Mouse (Mus musculus) MEL (cell line): ENCODE data around the gene Nup93. TPM values are rescaled to one million over a fixed set of nuclear protein-coding genes. Genes with fewer than 3 reads are reported as not detected.

Source experiments
- DNase-seq: peaks from one replicate; pipeline ENCODE4 v3.0.0; 2011; ENCODE audit warnings: low read depth, low spot score
- H3K27ac ChIP-seq: 2 replicates; pipeline ENCODE4 v1.5.1; 2012; ENCODE audit warnings: low read depth, mild to moderate bottlenecking, control low read depth, low read length, moderate library complexity; ENCODE audit not compliant: control insufficient read depth
- H3K27me3 ChIP-seq, 2 experiments: fragments of 150-350 bp in 1 of 2; sonication (generic) in 1 of 2; 2 replicates each; pipeline ENCODE4 v1.6.1; 2012; ENCODE audit warnings: low read length in 2 of 2, mild to moderate bottlenecking in 2 of 2, improper control_type of control experiment in 1 of 2, moderate library complexity in 1 of 2; ENCODE audit not compliant: insufficient read depth in 2 of 2, control insufficient read depth in 1 of 2
- H3K36me3 ChIP-seq, 2 experiments: 2 replicates each; pipeline ENCODE4 v1.6.1; 2012 to 2014; ENCODE audit warnings: low read length in 2 of 2, improper control_type of control experiment in 1 of 2, inconsistent platforms in 1 of 2, mild to moderate bottlenecking in 1 of 2; ENCODE audit not compliant: insufficient read depth in 2 of 2, control insufficient read depth in 1 of 2
- H3K4me1 ChIP-seq, 2 experiments: fragments of 150-350 bp in 1 of 2; sonication (generic) in 1 of 2; 2 replicates each; pipeline ENCODE4 v1.6.1; 2012; ENCODE audit warnings: low read length in 2 of 2, improper control_type of control experiment in 1 of 2, mild to moderate bottlenecking in 1 of 2; ENCODE audit not compliant: insufficient read depth in 2 of 2, control insufficient read depth in 1 of 2
- H3K4me3 ChIP-seq, 2 experiments: fragments of 150-350 bp in 1 of 2; sonication (generic) in 1 of 2; 2 replicates each; pipeline ENCODE4 v1.5.1; 2012; ENCODE audit warnings: low read depth in 2 of 2, low read length in 2 of 2, mild to moderate bottlenecking in 2 of 2, moderate library complexity in 2 of 2, control low read depth in 1 of 2, improper control_type of control experiment in 1 of 2; ENCODE audit not compliant: control insufficient read depth in 1 of 2, insufficient read depth in 1 of 2
- H3K79me2 ChIP-seq: 2 replicates; pipeline ENCODE4 v1.6.1; 2012; ENCODE audit warnings: mild to moderate bottlenecking, low read length, moderate library complexity; ENCODE audit not compliant: control insufficient read depth, poor library complexity, insufficient read depth
- H3K9ac ChIP-seq: 2 replicates; pipeline ENCODE4 v1.6.1; 2012; ENCODE audit warnings: low read depth, mild to moderate bottlenecking, control low read depth, low read length, moderate library complexity; ENCODE audit not compliant: control insufficient read depth, poor library complexity, severe bottlenecking
- H3K9me3 ChIP-seq: fragments of 150-350 bp; sonication (generic); replicated peaks from 2 replicates; pipeline ENCODE4 v1.6.1; 2012; ENCODE audit warnings: mild to moderate bottlenecking, low read length, improper control_type of control experiment, moderate library complexity; ENCODE audit not compliant: insufficient read depth
- CTCF ChIP-seq, 3 experiments: IDR thresholded peaks in 2 of 3; conservative IDR thresholded peaks in 1 of 3; 2 replicates each; pipeline ENCODE4 v1.5.1; 2011 to 2012; ENCODE audit warnings: low read length in 3 of 3, low read depth in 2 of 3, mild to moderate bottlenecking in 2 of 3, improper control_type of control experiment in 1 of 3, inconsistent platforms in 1 of 3, mixed read lengths in 1 of 3, moderate library complexity in 1 of 3; ENCODE audit not compliant: control insufficient read depth in 1 of 3, insufficient read depth in 1 of 3, poor library complexity in 1 of 3, severe bottlenecking in 1 of 3
- E2F4 ChIP-seq: IDR thresholded peaks from 2 replicates; pipeline ENCODE4 v1.6.1; 2011; ENCODE audit warnings: low read depth, low read length, improper control_type of control experiment, borderline replicate concordance
- ELF1 ChIP-seq: IDR thresholded peaks from 2 replicates; pipeline ENCODE4 v1.6.1; 2014; ENCODE audit warnings: low read depth, mild to moderate bottlenecking, inconsistent platforms, low read length, improper control_type of control experiment, moderate library complexity
- EP300 ChIP-seq, 2 experiments: IDR thresholded peaks; 2 replicates each; pipeline ENCODE4 v1.6.1; 2011; ENCODE audit warnings: improper control_type of control experiment in 2 of 2, low read length in 2 of 2, low read depth in 1 of 2, mild to moderate bottlenecking in 1 of 2
- GABPA ChIP-seq: IDR thresholded peaks from 2 replicates; pipeline ENCODE4 v1.6.1; 2012; ENCODE audit warnings: low read depth, mild to moderate bottlenecking, inconsistent platforms, low read length, improper control_type of control experiment, moderate library complexity
- GATA1 ChIP-seq: IDR thresholded peaks from 2 replicates; pipeline ENCODE4 v1.6.1; 2011; ENCODE audit warnings: low read depth, low read length, improper control_type of control experiment
- HCFC1 ChIP-seq: IDR thresholded peaks from 2 replicates; pipeline ENCODE4 v1.6.1; 2012; ENCODE audit warnings: low read depth, mild to moderate bottlenecking, inconsistent platforms, low read length, improper control_type of control experiment, moderate library complexity
- JUND ChIP-seq: IDR thresholded peaks from 2 replicates; pipeline ENCODE4 v1.6.1; 2011; ENCODE audit warnings: low read depth, mild to moderate bottlenecking, improper control_type of control experiment, low read length
- MAFK ChIP-seq: IDR thresholded peaks from 2 replicates; pipeline ENCODE4 v1.6.1; 2011; ENCODE audit warnings: low read depth, mild to moderate bottlenecking, low read length, improper control_type of control experiment, borderline replicate concordance
- MAX ChIP-seq: IDR thresholded peaks from 2 replicates; pipeline ENCODE4 v1.6.1; 2011; ENCODE audit warnings: low read length, improper control_type of control experiment
- MXI1 ChIP-seq: IDR thresholded peaks from 2 replicates; pipeline ENCODE4 v1.6.1; 2011; ENCODE audit warnings: mild to moderate bottlenecking, low read depth, low read length, improper control_type of control experiment
- MYC ChIP-seq: IDR thresholded peaks from 2 replicates; pipeline ENCODE4 v1.6.1; 2011; ENCODE audit warnings: low read depth, mild to moderate bottlenecking, low read length, improper control_type of control experiment, moderate library complexity
- POLR2A ChIP-seq, 2 experiments: IDR thresholded peaks; 2 replicates each; pipeline ENCODE4 v1.6.1; 2011 to 2012; ENCODE audit warnings: low read length in 2 of 2, mild to moderate bottlenecking in 2 of 2, control low read depth in 1 of 2, improper control_type of control experiment in 1 of 2, low read depth in 1 of 2, moderate library complexity in 1 of 2; ENCODE audit not compliant: control insufficient read depth in 1 of 2, insufficient read depth in 1 of 2, poor library complexity in 1 of 2
- POLR2AphosphoS2 ChIP-seq: IDR thresholded peaks from 2 replicates; pipeline ENCODE4 v1.6.1; 2011; ENCODE audit warnings: low read length, improper control_type of control experiment
- POLR2AphosphoS5 ChIP-seq: IDR thresholded peaks from 2 replicates; pipeline ENCODE4 v1.6.1; 2012; ENCODE audit warnings: low read depth, borderline replicate concordance, mild to moderate bottlenecking, inconsistent platforms, low read length, moderate library complexity, mixed read lengths
- RAD21 ChIP-seq: IDR thresholded peaks from 2 replicates; pipeline ENCODE4 v1.6.1; 2011; ENCODE audit warnings: mild to moderate bottlenecking, low read depth, low read length, improper control_type of control experiment
- RCOR1 ChIP-seq: IDR thresholded peaks from 2 replicates; pipeline ENCODE4 v1.6.1; 2012; ENCODE audit warnings: low read depth, mild to moderate bottlenecking, inconsistent platforms, low read length, improper control_type of control experiment
- SIN3A ChIP-seq: IDR thresholded peaks from 2 replicates; pipeline ENCODE4 v1.6.1; 2012; ENCODE audit warnings: low read length, improper control_type of control experiment, inconsistent platforms
- TAL1 ChIP-seq: IDR thresholded peaks from 2 replicates; pipeline ENCODE4 v1.6.1; 2012; ENCODE audit warnings: mild to moderate bottlenecking, inconsistent platforms, low read length, moderate library complexity, mixed read lengths
- TBP ChIP-seq: IDR thresholded peaks from 2 replicates; pipeline ENCODE4 v1.8.0; 2011; ENCODE audit warnings: low read depth, low read length, improper control_type of control experiment
- TCF12 ChIP-seq: IDR thresholded peaks from 2 replicates; pipeline ENCODE4 v1.6.1; 2014; ENCODE audit warnings: low read depth, mild to moderate bottlenecking, inconsistent platforms, low read length, improper control_type of control experiment, moderate library complexity
- USF1 ChIP-seq: IDR thresholded peaks from 2 replicates; pipeline ENCODE4 v1.6.1; 2014; ENCODE audit warnings: low read depth, mild to moderate bottlenecking, inconsistent platforms, low read length, improper control_type of control experiment, moderate library complexity
- USF2 ChIP-seq, 2 experiments: IDR thresholded peaks; 2 replicates each; pipeline ENCODE4 v1.6.1; 2011 to 2012; ENCODE audit warnings: improper control_type of control experiment in 2 of 2, low read length in 2 of 2, borderline replicate concordance in 1 of 2, inconsistent platforms in 1 of 2, low read depth in 1 of 2, mild to moderate bottlenecking in 1 of 2; ENCODE audit not compliant: insufficient read depth in 1 of 2
- ZC3H11A ChIP-seq: IDR thresholded peaks from 2 replicates; pipeline ENCODE4 v1.6.1; 2012; ENCODE audit warnings: low read depth, mild to moderate bottlenecking, inconsistent platforms, low read length, improper control_type of control experiment
- ZKSCAN1 ChIP-seq: IDR thresholded peaks from 2 replicates; pipeline ENCODE4 v1.6.1; 2012; ENCODE audit warnings: low read depth, mild to moderate bottlenecking, inconsistent platforms, low read length, improper control_type of control experiment, moderate library complexity
- polyA plus RNA-seq, 2 experiments: library from polyadenylated mRNA; stranded (reverse) in 1 of 2; unstranded in 1 of 2; fragments of >175 nt in 1 of 2; fragments of >200 nt in 1 of 2; gene quantifications; 2 replicates each; pipeline versions ENCODE4 v1.2.1 to v1.2.4; 2012; ENCODE audit warnings: low replicate concordance in 2 of 2, low read depth in 1 of 2; ENCODE audit not compliant: insufficient read length in 2 of 2, insufficient read depth in 1 of 2, missing spikeins in 1 of 2
- total RNA-seq: library from RNA; depleted of rRNA; stranded (reverse); fragments of 300-350 nt; gene quantifications from 2 replicates; pipeline ENCODE4 v1.2.3, GENCODE M21; 2012

The Nup93 gene
- total and polyA plus RNA-seq, 3 experiments: 71.6 to 292 (median 110) TPM

- no peak for DNase-seq
- H3K36me3 ChIP-seq: no peaks in the 10 kb centered on the region
- H3K79me2 ChIP-seq: no peaks in the 10 kb centered on the region
- no peaks in the 10 kb centered on the region for H3K9me3 ChIP-seq
- TF ChIP-seq HCFC1 (no peak), ZC3H11A (no peak), USF2 (IDR thresholded peaks at IDR 0.05; ENCODE audit: borderline replicate concordance in 1 of 2, insufficient read depth in 1 of 2, low read depth in 1 of 2, low read length in 2 of 2) (no peak), POLR2A (IDR thresholded peaks at IDR 0.05; ENCODE audit: control insufficient read depth in 1 of 2, insufficient read depth in 1 of 2, low read depth in 1 of 2, low read length in 2 of 2, poor library complexity in 1 of 2) (no peak), ELF1 (no peak), GATA1 (no peak), TBP (no peak), MXI1 (no peak), E2F4 (no peak), POLR2AphosphoS5 (no peak), POLR2AphosphoS2 (no peak), RCOR1 (no peak), RAD21 (no peak), ZKSCAN1 (no peak), USF1 (no peak), CTCF (IDR thresholded peaks at IDR 0.05 in 2 of 3, conservative IDR thresholded peaks at IDR 0.05 in 1 of 3; ENCODE audit: control insufficient read depth in 1 of 3, insufficient read depth in 1 of 3, low read depth in 2 of 3, low read length in 3 of 3, poor library complexity in 1 of 3, severe bottlenecking in 1 of 3) (no peak), GABPA (no peak)
- no peak overlapping the region for H3K27ac ChIP-seq
- no peaks in the 10 kb centered on the region for H3K4me1 ChIP-seq
- no peak overlapping the region for H3K9ac ChIP-seq
- H3K27me3 ChIP-seq: peaks cover 30 to 33% of the 10 kb centered on the region in 2 experiments
- H3K4me3 ChIP-seq: no peak overlapping the region
These were observed 144.2 kb downstream of the Nup93 start for GRCm38 (mm10) chr8:94358541-94358940.

GRCm38 (mm10) chr8:94361774-94362431 lies 147.5 kb downstream of the Nup93 start:
- Histone ChIP-seq H3K27me3 (peaks cover 19 to 24% of the 10 kb centered on the region in 2 experiments), H3K36me3 (peaks cover 0 to 2% of the 10 kb centered on the region in 2 experiments; a peak in 1 of 4 replicates), H3K4me3 (no peak overlapping the region), H3K9ac (no peak overlapping the region), H3K9me3 (no peaks in the 10 kb centered on the region), H3K79me2 (no peaks in the 10 kb centered on the region), H3K27ac (no peak overlapping the region), H3K4me1 (peaks cover 0 to 12% of the 10 kb centered on the region in 2 experiments; a peak in 2 of 4 replicates)
- DNase-seq: no peak
- TF ChIP-seq TCF12: no peak
- TF ChIP-seq EP300 (IDR thresholded peaks at IDR 0.05; ENCODE audit: low read depth in 1 of 2, low read length in 2 of 2): no peak
- no peak for TF ChIP-seq MYC
- TF ChIP-seq GABPA: no peak
- no peak for TF ChIP-seq MAX
- no peak for TF ChIP-seq SIN3A
- TF ChIP-seq JUND: no peak
- TF ChIP-seq MAFK: no peak
- no peak for TF ChIP-seq POLR2AphosphoS2
- TF ChIP-seq TAL1: no peak
